Mouse (Mus musculus) liver, postnatal 0 days (tissue): ENCODE measurements around the gene Rprd1b. TPM values are rescaled to one million over a fixed set of nuclear protein-coding genes. Genes with fewer than 3 reads are reported as not detected.
A peak's percentile ranks its signal among the peaks of the same experiment; 100 is the strongest.

Experiments used
- ATAC-seq: fragments of 200-750 bp; cut with Nextera tagmentation; 2 replicates; pipeline ENCODE4 v1.8.0; 2017; ENCODE audit warnings: mild to moderate bottlenecking, moderate library complexity
- DNase-seq: peaks from one replicate; pipeline ENCODE4 v3.0.0-alpha.2; 2016
- H3K27ac ChIP-seq: fragments of 300-500 bp; sonication (generic); 2 replicates; pipeline ENCODE4 v1.5.1; 2014; ENCODE audit warnings: antibody characterized with exemption, moderate library complexity, mild to moderate bottlenecking, low read depth
- H3K27me3 ChIP-seq: fragments of 300-500 bp; sonication (generic); 2 replicates; pipeline ENCODE4 v1.6.1; 2014; ENCODE audit warnings: low read length, control low read depth, mixed read lengths; ENCODE audit not compliant: insufficient read depth
- H3K36me3 ChIP-seq: fragments of 300-500 bp; sonication (generic); replicated peaks from 2 replicates; pipeline ENCODE4 v1.6.1; 2014; ENCODE audit warnings: mild to moderate bottlenecking, control low read depth, low read length, moderate library complexity, mixed read lengths; ENCODE audit not compliant: insufficient read depth
- H3K4me1 ChIP-seq: fragments of 300-500 bp; sonication (generic); 2 replicates; pipeline ENCODE4 v1.6.1; 2014; ENCODE audit warnings: antibody characterized with exemption, mild to moderate bottlenecking, control low read depth; ENCODE audit not compliant: insufficient read depth
- H3K4me2 ChIP-seq: fragments of 300-500 bp; sonication (generic); 2 replicates; pipeline ENCODE4 v1.6.1; 2014; ENCODE audit warnings: low read depth, mild to moderate bottlenecking, low read length, moderate library complexity, mixed read lengths
- H3K4me3 ChIP-seq: fragments of 300-500 bp; sonication (generic); 2 replicates; pipeline ENCODE4 v1.5.1; 2014; ENCODE audit warnings: low read depth, low read length
- H3K9ac ChIP-seq: fragments of 300-500 bp; sonication (generic); replicated peaks from 2 replicates; pipeline ENCODE4 v1.6.1; 2014; ENCODE audit warnings: mild to moderate bottlenecking, moderate library complexity
- H3K9me3 ChIP-seq: fragments of 300-500 bp; sonication (generic); 2 replicates; pipeline ENCODE4 v1.6.1; 2016; ENCODE audit warnings: mild to moderate bottlenecking, control low read depth, low read length, mixed read lengths
- CTCF ChIP-seq: sonication (generic); IDR thresholded peaks from 2 replicates; pipeline ENCODE4 v1.5.1; 2016; ENCODE audit warnings: antibody characterized with exemption, low read depth
- EP300 ChIP-seq: IDR thresholded peaks from 2 replicates; pipeline ENCODE4 v1.6.1; 2016; ENCODE audit warnings: antibody characterized with exemption, low read depth, mild to moderate bottlenecking
- WGBS: fragments of 180-500 bp; shearing (Covaris S2); extraction: QIAGEN DNeasy Blood & Tissue Kit; methylation state at CpG from one replicate; pipeline ENCODE4 v1.1.7; 2014; ENCODE audit not compliant: insufficient replicate concordance; 5-methylcytosine and 5-hydroxymethylcytosine counted together
- polyA plus RNA-seq: library from polyadenylated mRNA; unstranded; fragments of >200 nt; fragmentation: Nextera tagmentation; extraction: Ambion mirVana; gene quantifications from 2 replicates; pipeline ENCODE4 v1.2.1, GENCODE M21; 2015

Gene Rprd1b
- polyA plus RNA-seq, 1 experiment from 2014 or later: 17.4 TPM

- WGBS: 65% methylated on average over 7 of the region's 7 CpGs
- H3K4me3 ChIP-seq: no peak overlapping the region
- DNase-seq (no peak), ATAC-seq (no peak)
- H3K9me3 ChIP-seq: no peaks in the 10 kb centered on the region
- H3K36me3 ChIP-seq: no peaks in the 10 kb centered on the region
- TF ChIP-seq EP300 (no peak), CTCF (no peak)
- peaks cover 45% of the 10 kb centered on the region for H3K4me1 ChIP-seq
- H3K27me3 ChIP-seq: no peaks in the 10 kb centered on the region
- H3K27ac ChIP-seq: no peak overlapping the region
- H3K4me2 ChIP-seq: no peak overlapping the region
- no peak overlapping the region for H3K9ac ChIP-seq
Measured at GRCm38 (mm10) chr2:158169771-158170170, 141.5 kb downstream of the Rprd1b start.

DNA sequence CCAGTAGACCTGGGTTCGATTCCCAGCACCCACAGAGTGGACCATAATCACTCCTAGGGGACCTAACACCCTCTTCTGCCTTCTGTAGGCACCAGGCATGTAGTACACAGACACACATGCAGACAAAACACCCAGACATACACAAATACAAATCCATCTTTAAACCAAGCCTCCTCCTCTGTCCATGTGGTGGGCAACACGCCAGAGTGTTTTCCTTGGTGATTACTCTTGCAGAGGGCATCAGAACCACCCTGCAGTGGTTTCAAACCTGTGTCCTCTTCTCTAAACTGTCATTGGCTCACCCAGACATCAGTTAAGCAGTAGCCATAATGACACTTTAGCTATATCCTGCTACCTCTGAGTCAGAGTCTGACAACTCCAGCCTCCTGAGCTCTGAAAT, 142.1 kb downstream of the Rprd1b start:
- H3K36me3 ChIP-seq: no peaks in the 10 kb centered on the region
- H3K4me3 ChIP-seq: no peak overlapping the region
- DNase-seq: no peak
- no peaks in the 10 kb centered on the region for H3K9me3 ChIP-seq
- no peak overlapping the region for H3K9ac ChIP-seq
- no peaks in the 10 kb centered on the region for H3K27me3 ChIP-seq
- ATAC-seq: no peak
- H3K4me1 ChIP-seq: peaks cover 45% of the 10 kb centered on the region
- H3K4me2 ChIP-seq: no peak overlapping the region
- WGBS: 79% methylated on average over 2 of the region's 2 CpGs
- H3K27ac ChIP-seq: no peak overlapping the region
- TF ChIP-seq CTCF: no peak
- TF ChIP-seq EP300: no peak

DNA sequence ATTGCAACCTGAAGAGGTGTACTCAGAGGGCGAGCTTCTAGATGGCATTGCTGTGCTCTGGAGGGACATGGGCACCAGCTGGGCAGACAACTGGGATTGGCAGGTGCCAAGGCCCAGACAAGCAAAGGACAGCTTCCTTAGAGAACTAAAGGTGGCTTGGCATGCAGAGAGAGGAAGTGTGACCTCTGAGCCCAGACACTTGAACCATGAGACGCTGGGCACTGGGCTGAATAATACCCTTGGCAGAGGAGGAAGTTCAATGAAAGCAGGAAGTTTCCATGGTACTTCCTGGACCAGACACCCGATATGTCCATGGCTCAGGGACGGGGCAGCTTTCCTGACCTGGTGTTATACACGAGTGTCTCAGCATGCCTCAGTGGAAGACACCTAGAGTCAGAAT, 146.1 kb downstream of the Rprd1b start:
- H3K9ac ChIP-seq: no peak overlapping the region
- H3K4me2 ChIP-seq: peak overlapping the region; percentile 37
- no peaks in the 10 kb centered on the region for H3K36me3 ChIP-seq
- no peaks in the 10 kb centered on the region for H3K9me3 ChIP-seq
- no peaks in the 10 kb centered on the region for H3K27me3 ChIP-seq
- WGBS: 36% methylated on average over 5 of the region's 5 CpGs
- DNase-seq: no peak
- no peak for ATAC-seq
- H3K4me1 ChIP-seq: peaks cover 44% of the 10 kb centered on the region
- no peak overlapping the region for H3K4me3 ChIP-seq
- H3K27ac ChIP-seq: peak overlapping the region; percentile 96
- TF ChIP-seq CTCF (no peak), EP300 (no peak)

DNA sequence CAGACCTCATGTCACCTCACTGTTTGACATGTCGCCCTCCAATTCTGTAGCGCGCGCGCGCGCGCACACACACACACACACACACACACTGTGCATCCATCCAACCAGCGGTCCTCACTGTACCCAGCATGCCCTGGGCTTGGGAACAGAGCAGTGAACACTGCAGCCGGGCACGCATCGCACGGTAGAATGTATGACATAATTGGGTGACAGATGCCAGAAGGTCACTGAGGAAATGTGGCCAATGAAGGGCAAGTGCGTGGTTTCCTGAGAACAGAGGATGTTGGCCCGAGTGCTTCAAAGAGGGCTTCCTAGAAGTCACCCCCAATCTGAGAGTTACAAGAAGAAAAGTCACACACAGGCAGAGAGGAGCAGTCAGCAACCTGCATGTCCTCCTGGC, 146.7 kb downstream of the Rprd1b start:
- ATAC-seq (peak; percentile 36), DNase-seq (peak; percentile 46)
- H3K27ac ChIP-seq: peak overlapping the region; percentile 96
- H3K36me3 ChIP-seq: no peaks in the 10 kb centered on the region
- no peaks in the 10 kb centered on the region for H3K27me3 ChIP-seq
- H3K9me3 ChIP-seq: no peaks in the 10 kb centered on the region
- peak overlapping the region; percentile 37 for H3K4me2 ChIP-seq
- WGBS: 48% methylated on average over 15 of the region's 15 CpGs
- H3K9ac ChIP-seq: no peak overlapping the region
- TF ChIP-seq CTCF (no peak), EP300 (no peak)
- no peak overlapping the region for H3K4me3 ChIP-seq
- H3K4me1 ChIP-seq: peaks cover 47% of the 10 kb centered on the region

DNA sequence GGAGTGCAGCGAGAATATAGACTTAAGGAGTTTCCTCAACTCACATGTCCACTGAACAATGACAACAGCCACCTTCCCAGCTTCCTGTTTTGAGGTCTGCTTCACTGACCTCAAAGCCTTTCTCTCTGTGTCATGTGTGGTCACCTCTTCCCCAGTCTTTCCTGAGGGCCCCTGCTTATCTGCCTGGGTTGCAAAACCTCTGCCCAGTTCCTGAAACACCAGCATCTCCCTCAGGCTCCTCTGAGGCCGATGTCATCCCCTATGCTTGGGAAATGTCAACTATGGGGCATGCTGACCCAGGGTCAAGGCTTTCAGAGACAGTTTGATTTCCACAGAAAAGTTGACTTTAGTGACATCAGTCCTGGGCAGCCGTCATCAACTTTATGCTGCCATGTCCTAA, 147.1 kb downstream of the Rprd1b start:
- Histone ChIP-seq H3K27ac (peak overlapping the region; percentile 96), H3K9ac (no peak overlapping the region), H3K9me3 (no peaks in the 10 kb centered on the region), H3K4me2 (peak overlapping the region; percentile 37), H3K4me3 (no peak overlapping the region), H3K27me3 (no peaks in the 10 kb centered on the region), H3K4me1 (peaks cover 47% of the 10 kb centered on the region), H3K36me3 (no peaks in the 10 kb centered on the region)
- peak; percentile 77 for DNase-seq
- TF ChIP-seq CTCF (no peak), EP300 (peak; percentile 91)
- 2% methylated on average over 3 of the region's 3 CpGs for WGBS
- ATAC-seq: peak; percentile 90

- H3K9ac ChIP-seq: no peak overlapping the region
- peak overlapping the region; percentile 96 for H3K27ac ChIP-seq
- H3K36me3 ChIP-seq: no peaks in the 10 kb centered on the region
- no peaks in the 10 kb centered on the region for H3K27me3 ChIP-seq
- WGBS: 74% methylated on average over 9 of the region's 9 CpGs
- no peak for TF ChIP-seq CTCF
- no peak for TF ChIP-seq EP300
- H3K4me3 ChIP-seq: no peak overlapping the region
- ATAC-seq (no peak), DNase-seq (no peak)
- no peaks in the 10 kb centered on the region for H3K9me3 ChIP-seq
- peaks cover 47% of the 10 kb centered on the region for H3K4me1 ChIP-seq
- H3K4me2 ChIP-seq: no peak overlapping the region
Measured at GRCm38 (mm10) chr2:158176763-158177162, 148.5 kb downstream of the Rprd1b start.

- no peak for TF ChIP-seq CTCF
- no peak for TF ChIP-seq EP300
- Histone ChIP-seq H3K36me3 (no peaks in the 10 kb centered on the region), H3K27ac (no peak overlapping the region), H3K4me3 (no peak overlapping the region), H3K9me3 (no peaks in the 10 kb centered on the region), H3K27me3 (no peaks in the 10 kb centered on the region), H3K4me1 (peaks cover 47% of the 10 kb centered on the region), H3K9ac (no peak overlapping the region), H3K4me2 (no peak overlapping the region)
- DNase-seq: no peak
- WGBS: 78% methylated on average over 3 of the region's 3 CpGs
- ATAC-seq: no peak
Measured at GRCm38 (mm10) chr2:158177574-158177973, 149.3 kb downstream of the Rprd1b start.
